Mouse (Mus musculus): ENCODE results near the gene Icam5. TPM values are rescaled to one million over a fixed set of nuclear protein-coding genes. Genes with fewer than 3 reads are reported as not detected.
"Not testable (repeated sequence)": the region's sequence is repeated elsewhere in the genome, so short reads cannot be mapped to it uniquely, and the experiment has no call there.

Icam5 gene
- polyA plus RNA-seq, 1 experiment = 0.31 TPM

GRCm38 (mm10) chr9:21033136-21033535, 1.3 kb downstream of the Icam5 start:
- Histone ChIP-seq H3K4me1 (ENCODE audit: control insufficient read depth, insufficient read depth, low read length) (0 out of 2 replicates have a peak, but pooled peaks cover 4% of the 10 kb centered on the region), H3K27ac (ENCODE audit: insufficient read depth, low read depth, low read length) (no peak overlapping the region), H3K4me3 (ENCODE audit: insufficient read depth, low read length) (peak overlapping the region; percentile 66)
- TF ChIP-seq POLR2A (IDR thresholded peaks at IDR 0.05; ENCODE audit: borderline replicate concordance, low read depth, low read length) = no peak
- no peak for TF ChIP-seq CTCF (IDR thresholded peaks at IDR 0.05; ENCODE audit: low read depth, low read length)

- H3K4me3 ChIP-seq (ENCODE audit: insufficient read depth, low read length) = no peak overlapping the region
- no peak for TF ChIP-seq POLR2A (IDR thresholded peaks at IDR 0.05; ENCODE audit: borderline replicate concordance, low read depth, low read length)
- no peak for TF ChIP-seq CTCF (IDR thresholded peaks at IDR 0.05; ENCODE audit: low read depth, low read length)
Observed at GRCm38 (mm10) chr9:21034481-21035085, 2.7 kb downstream of the Icam5 start.

GRCm38 (mm10) chr9:21035586-21035985, 3.7 kb downstream of the Icam5 start:
- Histone ChIP-seq H3K4me1 (ENCODE audit: control insufficient read depth, insufficient read depth, low read length) (peaks cover 6% of the 10 kb centered on the region), H3K27ac (ENCODE audit: insufficient read depth, low read depth, low read length) (no peak overlapping the region), H3K4me3 (ENCODE audit: insufficient read depth, low read length) (no peak overlapping the region)
- TF ChIP-seq POLR2A (IDR thresholded peaks at IDR 0.05; ENCODE audit: borderline replicate concordance, low read depth, low read length) = no peak
- no peak for TF ChIP-seq CTCF (IDR thresholded peaks at IDR 0.05; ENCODE audit: low read depth, low read length)

More at GRCm38 (mm10) chr9:21034481-21035085, 2.7 kb downstream of the Icam5 start:
- no peak overlapping the region for H3K27ac ChIP-seq (ENCODE audit: insufficient read depth, low read depth, low read length)
- 0 out of 2 replicates have a peak, but pooled peaks cover 4% of the 10 kb centered on the region for H3K4me1 ChIP-seq (ENCODE audit: control insufficient read depth, insufficient read depth, low read length)

- TF ChIP-seq CTCF (IDR thresholded peaks at IDR 0.05; ENCODE audit: low read depth, low read length) = no peak
- TF ChIP-seq POLR2A (IDR thresholded peaks at IDR 0.05; ENCODE audit: borderline replicate concordance, low read depth, low read length) = no peak
- H3K4me3 ChIP-seq (ENCODE audit: insufficient read depth, low read length) = no peak overlapping the region
- H3K4me1 ChIP-seq (ENCODE audit: control insufficient read depth, insufficient read depth, low read length) = peaks cover 10% of the 10 kb centered on the region
- H3K27ac ChIP-seq (ENCODE audit: insufficient read depth, low read depth, low read length) = no peak overlapping the region
Observed at GRCm38 (mm10) chr9:21036161-21036560, 4.3 kb downstream of the Icam5 start.

GRCm38 (mm10) chr9:21036666-21037065, 4.8 kb downstream of the Icam5 start:
- Histone ChIP-seq H3K4me1 (ENCODE audit: control insufficient read depth, insufficient read depth, low read length) (peaks cover 14% of the 10 kb centered on the region), H3K4me3 (ENCODE audit: insufficient read depth, low read length) (no peak overlapping the region), H3K27ac (ENCODE audit: insufficient read depth, low read depth, low read length) (no peak overlapping the region)
- TF ChIP-seq CTCF (IDR thresholded peaks at IDR 0.05; ENCODE audit: low read depth, low read length) = no peak
- no peak for TF ChIP-seq POLR2A (IDR thresholded peaks at IDR 0.05; ENCODE audit: borderline replicate concordance, low read depth, low read length)

- Histone ChIP-seq H3K27ac (ENCODE audit: insufficient read depth, low read depth, low read length) (no peak overlapping the region), H3K4me1 (ENCODE audit: control insufficient read depth, insufficient read depth, low read length) (peaks cover 15% of the 10 kb centered on the region), H3K4me3 (ENCODE audit: insufficient read depth, low read length) (no peak overlapping the region)
- TF ChIP-seq CTCF (IDR thresholded peaks at IDR 0.05; ENCODE audit: low read depth, low read length) (no peak), POLR2A (IDR thresholded peaks at IDR 0.05; ENCODE audit: borderline replicate concordance, low read depth, low read length) (no peak)
Observed at GRCm38 (mm10) chr9:21037481-21037891, 5.6 kb downstream of the Icam5 start.

- H3K4me1 ChIP-seq (ENCODE audit: control insufficient read depth, insufficient read depth, low read length) = peaks cover 15% of the 10 kb centered on the region
- no peak overlapping the region for H3K4me3 ChIP-seq (ENCODE audit: insufficient read depth, low read length)
- no peak for TF ChIP-seq POLR2A (IDR thresholded peaks at IDR 0.05; ENCODE audit: borderline replicate concordance, low read depth, low read length)
- no peak for TF ChIP-seq CTCF (IDR thresholded peaks at IDR 0.05; ENCODE audit: low read depth, low read length)
- no peak overlapping the region for H3K27ac ChIP-seq (ENCODE audit: insufficient read depth, low read depth, low read length)
Observed at GRCm38 (mm10) chr9:21039779-21040178, 7.9 kb downstream of the Icam5 start.

- TF ChIP-seq CTCF (IDR thresholded peaks at IDR 0.05; ENCODE audit: low read depth, low read length) (no peak), POLR2A (IDR thresholded peaks at IDR 0.05; ENCODE audit: borderline replicate concordance, low read depth, low read length) (no peak)
- H3K4me3 ChIP-seq (ENCODE audit: insufficient read depth, low read length) = no peak overlapping the region
- peaks cover 15% of the 10 kb centered on the region for H3K4me1 ChIP-seq (ENCODE audit: control insufficient read depth, insufficient read depth, low read length)
- no peak overlapping the region for H3K27ac ChIP-seq (ENCODE audit: insufficient read depth, low read depth, low read length)
Observed at GRCm38 (mm10) chr9:21041308-21041707, 9.4 kb downstream of the Icam5 start.

GRCm38 (mm10) chr9:21043563-21043962, 11.7 kb downstream of the Icam5 start:
- H3K4me3 ChIP-seq (ENCODE audit: insufficient read depth, low read length) = no peak overlapping the region
- TF ChIP-seq CTCF (IDR thresholded peaks at IDR 0.05; ENCODE audit: low read depth, low read length) = no peak
- TF ChIP-seq POLR2A (IDR thresholded peaks at IDR 0.05; ENCODE audit: borderline replicate concordance, low read depth, low read length) = no peak

GRCm38 (mm10) chr9:21044785-21045184, 12.9 kb downstream of the Icam5 start:
- H3K4me3 ChIP-seq (ENCODE audit: insufficient read depth, low read length); H3K27ac ChIP-seq (ENCODE audit: insufficient read depth, low read depth, low read length): not testable (repeated sequence)
- peaks cover 15% of the 10 kb centered on the region for H3K4me1 ChIP-seq (ENCODE audit: control insufficient read depth, insufficient read depth, low read length)

More at GRCm38 (mm10) chr9:21043563-21043962, 11.7 kb downstream of the Icam5 start:
- Histone ChIP-seq H3K4me1 (ENCODE audit: control insufficient read depth, insufficient read depth, low read length) (peaks cover 15% of the 10 kb centered on the region), H3K27ac (ENCODE audit: insufficient read depth, low read depth, low read length) (no peak overlapping the region)

Data from bone marrow macrophage, adult 2 months (primary cell).